Mouse (Mus musculus) embryonic facial prominence, embryonic 15.5 days (tissue): ENCODE measurements around the gene Rbm33. TPM values are rescaled to one million over a fixed set of nuclear protein-coding genes. Genes with fewer than 3 reads are reported as not detected.

ENCODE experiments used
- ATAC-seq: fragments of 200-750 bp; cut with Nextera tagmentation; 2 replicates; pipeline ENCODE4 v1.8.0; 2017; ENCODE audit warnings: low read depth, moderate TSS enrichment; ENCODE audit not compliant: insufficient number of reproducible peaks, low FRiP score, low TSS enrichment
- H3K27ac ChIP-seq: fragments of 300-500 bp; sonication (generic); replicated peaks from 2 replicates; pipeline ENCODE4 v1.5.1; 2015; ENCODE audit warnings: mild to moderate bottlenecking, inconsistent platforms
- H3K27me3 ChIP-seq: fragments of 300-500 bp; sonication (generic); 2 replicates; pipeline ENCODE4 v1.6.1; 2015; ENCODE audit warnings: inconsistent platforms
- H3K36me3 ChIP-seq: fragments of 300-500 bp; sonication (generic); 2 replicates; pipeline ENCODE4 v1.6.1; 2015; ENCODE audit warnings: mild to moderate bottlenecking, inconsistent platforms
- H3K4me1 ChIP-seq: fragments of 300-500 bp; sonication (generic); 2 replicates; pipeline ENCODE4 v1.6.1; 2015; ENCODE audit warnings: inconsistent platforms
- H3K4me2 ChIP-seq: fragments of 300-500 bp; sonication (generic); replicated peaks from 2 replicates; pipeline ENCODE4 v1.6.1; 2015; ENCODE audit warnings: mild to moderate bottlenecking, inconsistent platforms
- H3K4me3 ChIP-seq: fragments of 300-500 bp; sonication (generic); replicated peaks from 2 replicates; pipeline ENCODE4 v1.5.1; 2015; ENCODE audit warnings: mild to moderate bottlenecking, inconsistent platforms
- H3K9ac ChIP-seq: fragments of 300-500 bp; sonication (generic); 2 replicates; pipeline ENCODE4 v1.6.1; 2015; ENCODE audit warnings: inconsistent platforms
- H3K9me3 ChIP-seq: fragments of 300-500 bp; sonication (generic); replicated peaks from 2 replicates; pipeline ENCODE4 v1.6.1; 2016; ENCODE audit warnings: inconsistent platforms
- WGBS: fragments of 180-500 bp; shearing (Covaris S2); methylation state at CpG from one replicate; pipeline ENCODE4 v1.1.7; 2015; 5-methylcytosine and 5-hydroxymethylcytosine counted together
- polyA plus RNA-seq: library from polyadenylated mRNA; unstranded; fragments of >200 nt; fragmentation: Nextera tagmentation; extraction: Ambion mirVana; gene quantifications from 2 replicates; pipeline ENCODE4 v1.2.1, GENCODE M21; 2015

The Rbm33 gene
- polyA plus RNA-seq, 1 experiment from 2014 or later = 12.1 TPM

- H3K4me1 ChIP-seq = no peaks in the 10 kb centered on the region
- no peaks in the 10 kb centered on the region for H3K27me3 ChIP-seq
- no peak overlapping the region for H3K4me2 ChIP-seq
- no peaks in the 10 kb centered on the region for H3K9me3 ChIP-seq
- H3K9ac ChIP-seq = no peak overlapping the region
- ATAC-seq = no peak
- H3K27ac ChIP-seq = no peak overlapping the region
- 76% methylated on average over 3 of the region's 3 CpGs for WGBS
- peaks cover 53% of the 10 kb centered on the region for H3K36me3 ChIP-seq
- no peak overlapping the region for H3K4me3 ChIP-seq
These were observed 69.9 kb downstream of the Rbm33 start for GRCm38 (mm10) chr5:28386783-28387182.

GRCm38 (mm10) chr5:28387531-28388179 is 70.7 kb downstream of the Rbm33 start:
- H3K36me3 ChIP-seq = peaks cover 51% of the 10 kb centered on the region
- H3K27me3 ChIP-seq = no peaks in the 10 kb centered on the region
- no peak overlapping the region for H3K9ac ChIP-seq
- 78% methylated on average over 9 of the region's 9 CpGs for WGBS
- no peak overlapping the region for H3K4me2 ChIP-seq
- H3K4me3 ChIP-seq = no peak overlapping the region
- H3K9me3 ChIP-seq = no peaks in the 10 kb centered on the region
- no peak overlapping the region for H3K27ac ChIP-seq
- no peaks in the 10 kb centered on the region for H3K4me1 ChIP-seq
- ATAC-seq = no peak

DNA sequence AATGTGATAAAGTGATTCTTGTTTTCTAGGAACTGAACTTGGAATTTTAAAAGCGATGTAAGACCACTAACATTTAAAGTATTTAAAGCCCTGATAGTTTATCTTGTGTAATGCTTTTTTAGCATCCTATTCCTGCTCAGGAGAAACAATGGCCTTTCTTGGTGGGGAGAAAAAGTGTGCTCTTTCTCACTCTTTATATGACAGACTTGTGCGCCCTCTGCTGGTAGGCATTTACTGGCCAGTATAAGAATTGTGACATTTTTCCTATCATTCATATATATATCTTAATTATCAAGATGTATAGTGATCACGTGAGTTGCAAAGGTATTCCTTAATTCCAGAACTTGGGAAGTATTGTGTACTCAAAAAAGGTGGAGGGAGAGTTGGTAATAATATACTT is 71.3 kb downstream of the Rbm33 start:
- no peak overlapping the region for H3K4me3 ChIP-seq
- H3K4me2 ChIP-seq = no peak overlapping the region
- WGBS = 53% methylated on average over 3 of the region's 3 CpGs
- H3K4me1 ChIP-seq = no peaks in the 10 kb centered on the region
- H3K9me3 ChIP-seq = no peaks in the 10 kb centered on the region
- no peak overlapping the region for H3K9ac ChIP-seq
- no peaks in the 10 kb centered on the region for H3K27me3 ChIP-seq
- no peak overlapping the region for H3K27ac ChIP-seq
- H3K36me3 ChIP-seq = peaks cover 48% of the 10 kb centered on the region
- ATAC-seq = no peak

DNA sequence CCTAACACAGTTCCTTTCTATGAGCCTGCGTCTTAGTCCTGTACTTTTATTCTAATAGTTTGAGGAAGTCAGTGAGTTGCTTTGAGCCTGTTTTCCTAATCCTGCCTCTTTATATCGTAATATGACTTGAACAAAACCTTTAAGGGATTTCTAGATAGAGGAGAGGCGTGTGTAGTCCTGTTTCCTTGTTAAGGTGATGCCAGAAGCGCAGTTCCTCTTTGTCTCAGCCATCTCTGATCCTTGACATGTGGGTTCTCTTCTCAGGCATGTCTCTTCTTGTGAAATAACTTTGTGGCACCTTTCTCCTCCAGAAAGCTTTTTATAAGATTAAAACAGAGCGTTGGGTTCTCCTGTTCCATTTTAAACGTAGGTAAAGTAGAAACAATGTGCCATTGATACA is 73.3 kb downstream of the Rbm33 start:
- Histone ChIP-seq H3K27ac (no peak overlapping the region), H3K4me1 (no peaks in the 10 kb centered on the region), H3K4me2 (no peak overlapping the region), H3K9ac (no peak overlapping the region), H3K9me3 (no peaks in the 10 kb centered on the region), H3K36me3 (peaks cover 59% of the 10 kb centered on the region), H3K4me3 (no peak overlapping the region), H3K27me3 (no peaks in the 10 kb centered on the region)
- 77% methylated on average over 6 of the region's 6 CpGs for WGBS
- no peak for ATAC-seq

- peaks cover 37% of the 10 kb centered on the region for H3K36me3 ChIP-seq
These were observed 80.4 kb downstream of the Rbm33 start for GRCm38 (mm10) chr5:28397344-28397743.

DNA sequence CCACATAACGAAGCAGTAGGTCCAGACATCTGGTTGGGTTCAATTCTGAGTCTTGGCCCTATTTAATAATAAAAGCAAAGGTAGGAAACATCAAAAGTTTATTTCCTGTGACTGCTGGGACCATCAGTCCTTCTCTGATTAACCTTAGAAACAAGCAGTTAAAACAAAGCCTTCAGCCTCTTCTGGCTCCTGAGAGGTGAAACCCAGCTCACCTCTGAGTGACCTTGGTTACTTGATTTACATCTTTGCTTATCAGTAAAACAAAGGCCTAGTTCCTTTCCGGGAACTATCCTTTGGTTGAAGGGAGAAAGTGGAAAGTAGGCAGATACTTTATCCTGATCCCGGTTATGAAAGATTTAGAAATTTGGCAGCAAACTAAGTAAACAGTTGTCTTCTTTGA is 81.8 kb downstream of the Rbm33 start:
- ATAC-seq = no peak
- no peak overlapping the region for H3K9ac ChIP-seq
- no peaks in the 10 kb centered on the region for H3K4me1 ChIP-seq
- H3K4me3 ChIP-seq = no peak overlapping the region
- WGBS = 77% methylated on average over 3 of the region's 3 CpGs
- H3K9me3 ChIP-seq = no peaks in the 10 kb centered on the region
- H3K4me2 ChIP-seq = no peak overlapping the region
- peaks cover 36% of the 10 kb centered on the region for H3K36me3 ChIP-seq
- H3K27me3 ChIP-seq = no peaks in the 10 kb centered on the region
- H3K27ac ChIP-seq = no peak overlapping the region

More at GRCm38 (mm10) chr5:28397344-28397743, 80.4 kb downstream of the Rbm33 start:
- H3K27ac ChIP-seq = no peak overlapping the region
- no peaks in the 10 kb centered on the region for H3K4me1 ChIP-seq
- H3K4me3 ChIP-seq = no peak overlapping the region
- H3K9ac ChIP-seq = no peak overlapping the region
- no peaks in the 10 kb centered on the region for H3K27me3 ChIP-seq
- no peaks in the 10 kb centered on the region for H3K9me3 ChIP-seq
- no peak for ATAC-seq
- WGBS = 95% methylated on average over 2 of the region's 2 CpGs
- H3K4me2 ChIP-seq = no peak overlapping the region

GRCm38 (mm10) chr5:28399451-28400115 is 82.7 kb downstream of the Rbm33 start:
- H3K4me1 ChIP-seq = no peaks in the 10 kb centered on the region
- no peak for ATAC-seq
- 71% methylated on average over 2 of the region's 2 CpGs for WGBS
- no peaks in the 10 kb centered on the region for H3K9me3 ChIP-seq
- H3K36me3 ChIP-seq = peaks cover 28% of the 10 kb centered on the region
- H3K9ac ChIP-seq = no peak overlapping the region
- no peak overlapping the region for H3K4me3 ChIP-seq
- no peak overlapping the region for H3K4me2 ChIP-seq
- no peak overlapping the region for H3K27ac ChIP-seq
- no peaks in the 10 kb centered on the region for H3K27me3 ChIP-seq

GRCm38 (mm10) chr5:28402756-28403155 is 85.8 kb downstream of the Rbm33 start:
- peaks cover 21% of the 10 kb centered on the region; the same call in 1 of the 2 replicates for H3K36me3 ChIP-seq

DNA sequence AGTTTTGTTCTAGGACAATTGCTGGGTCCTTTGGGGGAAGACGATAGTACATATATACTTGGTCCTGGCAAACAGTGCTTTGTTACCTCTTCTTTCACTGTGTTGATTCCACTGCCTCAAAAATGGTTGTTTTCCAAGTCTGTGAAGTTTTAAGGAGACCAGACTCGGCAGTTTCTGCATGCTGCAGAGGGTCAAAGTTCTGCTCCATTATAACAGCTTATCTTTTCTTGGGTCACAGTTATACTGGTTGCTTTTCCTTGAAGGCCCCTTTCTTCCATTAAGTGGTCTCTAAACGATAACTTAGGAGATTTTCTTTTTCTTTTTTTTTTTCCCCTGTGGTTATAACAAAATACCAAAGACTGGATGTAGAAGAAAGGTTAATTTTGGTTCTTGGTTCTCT is 89.7 kb downstream of the Rbm33 start:
- Histone ChIP-seq H3K4me2 (no peak overlapping the region), H3K36me3 (peaks cover 34% of the 10 kb centered on the region), H3K4me1 (no peaks in the 10 kb centered on the region), H3K9me3 (no peaks in the 10 kb centered on the region), H3K4me3 (no peak overlapping the region), H3K9ac (no peak overlapping the region), H3K27me3 (no peaks in the 10 kb centered on the region), H3K27ac (no peak overlapping the region)
- no peak for ATAC-seq
- WGBS = 84% methylated on average over 3 of the region's 3 CpGs

More at GRCm38 (mm10) chr5:28402756-28403155, 85.8 kb downstream of the Rbm33 start:
- no peak for ATAC-seq
- H3K4me1 ChIP-seq = no peaks in the 10 kb centered on the region
- no peak overlapping the region for H3K4me3 ChIP-seq
- no peaks in the 10 kb centered on the region for H3K9me3 ChIP-seq
- H3K27ac ChIP-seq = no peak overlapping the region
- H3K27me3 ChIP-seq = no peaks in the 10 kb centered on the region
- H3K4me2 ChIP-seq = no peak overlapping the region
- 79% methylated on average over 1 of the region's 1 CpGs for WGBS
- H3K9ac ChIP-seq = no peak overlapping the region

- no peak overlapping the region for H3K9ac ChIP-seq
- peaks cover 87% of the 10 kb centered on the region for H3K36me3 ChIP-seq
- no peak overlapping the region for H3K4me2 ChIP-seq
- 78% methylated on average over 2 of the region's 2 CpGs for WGBS
- H3K4me3 ChIP-seq = no peak overlapping the region
- H3K27ac ChIP-seq = no peak overlapping the region
- no peaks in the 10 kb centered on the region for H3K27me3 ChIP-seq
- H3K9me3 ChIP-seq = no peaks in the 10 kb centered on the region
- no peaks in the 10 kb centered on the region for H3K4me1 ChIP-seq
- no peak for ATAC-seq
These were observed 95.2 kb downstream of the Rbm33 start for GRCm38 (mm10) chr5:28412006-28412685.

DNA sequence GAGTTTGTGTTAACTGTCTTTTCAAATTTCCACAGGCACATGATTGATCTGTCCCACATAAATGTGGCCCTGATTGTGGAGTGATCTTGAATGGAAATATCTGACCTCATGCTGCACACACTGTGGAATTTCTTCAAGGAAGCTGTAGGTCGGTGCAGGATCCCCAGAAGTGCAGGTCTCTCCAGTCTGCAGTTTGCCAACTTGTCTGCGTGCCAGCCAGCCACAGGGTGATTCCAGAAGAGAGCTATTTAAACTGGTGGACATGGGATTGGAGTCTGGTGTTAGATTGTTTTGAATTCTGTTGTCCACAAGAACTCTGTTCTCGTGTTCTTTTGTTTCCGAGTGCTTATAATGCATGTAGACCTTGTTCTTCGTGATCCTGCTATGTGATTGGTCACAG is 96.6 kb downstream of the Rbm33 start:
- H3K4me2 ChIP-seq = no peak overlapping the region
- no peak overlapping the region for H3K27ac ChIP-seq
- no peak overlapping the region for H3K9ac ChIP-seq
- peaks cover 88% of the 10 kb centered on the region for H3K36me3 ChIP-seq
- no peak for ATAC-seq
- no peaks in the 10 kb centered on the region for H3K9me3 ChIP-seq
- WGBS = 87% methylated on average over 5 of the region's 5 CpGs
- no peak overlapping the region for H3K4me3 ChIP-seq
- H3K27me3 ChIP-seq = no peaks in the 10 kb centered on the region
- no peaks in the 10 kb centered on the region for H3K4me1 ChIP-seq
